Mouse (Mus musculus) thymus, adult 18-20 months (tissue): ENCODE measurements around the gene Hyou1.
"Not testable (repeated sequence)": the region's sequence is repeated elsewhere in the genome, so short reads cannot be mapped to it uniquely, and the experiment has no call there.

Source experiments
- DNase-seq, 2 experiments: peaks; one replicate each; pipeline ENCODE4 v3.0.0; 2022; ENCODE audit warnings: mixed read lengths in 2 of 2

The Hyou1 gene

GRCm38 (mm10) chr9:44352337-44352736, 27.0 kb upstream of the Hyou1 start:
- no peak for DNase-seq

- no peak for DNase-seq
Measured at GRCm38 (mm10) chr9:44353142-44353541, 26.1 kb upstream of the Hyou1 start.

DNA sequence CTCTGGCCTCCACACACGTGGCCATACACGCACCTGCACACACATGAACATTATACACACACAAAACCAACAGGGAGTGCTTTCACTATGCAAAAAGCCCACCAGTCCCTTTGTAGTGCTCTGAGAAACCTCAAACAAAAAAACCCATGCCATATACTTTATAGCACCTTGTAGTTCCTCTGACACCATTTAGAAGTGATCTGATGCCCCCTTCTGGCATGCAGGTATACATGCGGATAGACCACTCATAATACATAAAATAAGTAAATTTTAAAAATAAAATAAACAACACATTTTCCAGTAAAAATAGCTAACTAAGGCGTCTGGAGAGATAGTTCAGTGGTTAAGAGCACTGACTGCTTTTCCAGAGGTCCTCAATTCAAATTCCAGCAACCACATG, 22.1 kb upstream of the Hyou1 start:
- DNase-seq, result no peak

GRCm38 (mm10) chr9:44361190-44361917, 17.9 kb upstream of the Hyou1 start, which contains the start of gene Vps11:
Gene Vps11 (minus strand): TSS chr9:44361670.
- peak; percentile 89 to 93 for DNase-seq

DNA sequence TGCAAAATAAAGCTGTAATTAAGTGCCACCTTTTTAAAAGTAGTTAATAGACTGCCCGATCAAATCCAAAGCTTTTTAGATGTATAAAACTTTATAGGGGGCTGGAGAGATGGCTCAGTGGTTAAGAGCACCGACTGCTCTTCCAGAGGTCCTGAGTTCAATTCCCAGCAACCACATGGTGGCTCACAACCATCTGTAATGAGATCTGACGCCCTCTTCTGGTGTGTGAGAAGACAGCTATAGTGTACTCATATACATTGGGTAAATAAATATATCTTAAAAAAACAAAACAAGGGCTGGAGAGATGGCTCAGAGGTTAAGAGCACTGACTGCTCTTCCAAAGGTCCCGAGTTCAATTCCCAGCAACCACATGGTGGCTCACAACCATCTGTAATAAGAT, 17.4 kb upstream of the Hyou1 start:
- not testable (repeated sequence) for DNase-seq

DNA sequence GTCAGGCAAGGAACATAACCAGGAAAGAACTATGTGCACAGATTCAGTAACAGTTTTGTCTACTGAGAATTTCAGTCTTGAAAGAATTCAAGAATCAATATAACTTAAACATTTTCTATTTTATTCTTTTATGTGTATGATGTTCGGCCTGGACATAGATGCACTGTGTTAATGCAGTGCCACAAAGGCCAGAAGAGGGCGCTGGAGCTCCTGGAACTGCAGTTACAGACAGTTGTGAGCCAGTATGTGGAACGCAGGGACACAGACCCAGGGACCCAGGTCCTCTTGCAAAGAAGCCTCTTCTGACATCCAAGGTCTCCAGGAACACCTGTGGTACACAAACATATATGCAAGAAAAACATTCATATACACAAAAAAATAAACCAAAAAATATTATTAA, 14.8 kb upstream of the Hyou1 start:
- DNase-seq, result no peak

DNA sequence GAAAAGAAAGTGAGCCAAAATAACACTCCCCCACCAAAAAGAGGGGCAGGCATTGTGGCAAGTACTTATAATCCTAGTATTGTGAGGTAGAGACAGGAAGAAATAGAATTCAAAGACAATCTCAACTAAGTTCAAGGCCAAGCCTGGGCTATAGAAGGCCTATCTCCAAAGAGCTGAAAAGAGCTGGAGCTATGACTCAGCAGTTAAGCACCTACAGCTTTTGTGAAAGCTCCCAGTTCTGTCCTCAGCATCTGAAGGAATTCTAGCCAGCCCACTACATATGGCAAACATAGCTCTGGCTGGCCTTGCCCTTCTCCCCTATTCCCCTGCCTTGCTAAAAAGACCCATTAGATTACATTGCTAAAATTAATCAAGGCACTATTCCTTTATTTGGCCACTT, 5.9 kb upstream of the Hyou1 start:
- DNase-seq, result no peak

DNA sequence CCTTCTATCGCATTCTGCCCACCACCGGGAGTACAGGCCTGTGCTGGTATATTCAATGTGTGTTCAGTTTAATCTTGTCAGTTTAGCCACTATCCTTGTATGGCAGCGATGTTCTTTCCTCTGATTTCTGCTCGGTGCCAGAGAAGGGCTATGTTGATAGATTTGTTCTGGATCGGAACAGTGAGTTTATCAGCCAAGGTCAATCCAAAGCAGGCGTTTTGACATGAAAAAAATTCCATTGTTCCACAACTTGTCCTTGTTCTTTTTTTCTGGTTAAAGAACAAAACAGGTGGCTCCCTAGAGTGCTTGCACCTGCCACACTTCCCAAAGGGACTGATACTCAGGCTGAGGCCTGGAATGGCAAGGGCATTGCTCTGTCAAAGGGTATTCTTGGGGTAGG, 3.1 kb upstream of the Hyou1 start:
- DNase-seq, result no peak

DNA sequence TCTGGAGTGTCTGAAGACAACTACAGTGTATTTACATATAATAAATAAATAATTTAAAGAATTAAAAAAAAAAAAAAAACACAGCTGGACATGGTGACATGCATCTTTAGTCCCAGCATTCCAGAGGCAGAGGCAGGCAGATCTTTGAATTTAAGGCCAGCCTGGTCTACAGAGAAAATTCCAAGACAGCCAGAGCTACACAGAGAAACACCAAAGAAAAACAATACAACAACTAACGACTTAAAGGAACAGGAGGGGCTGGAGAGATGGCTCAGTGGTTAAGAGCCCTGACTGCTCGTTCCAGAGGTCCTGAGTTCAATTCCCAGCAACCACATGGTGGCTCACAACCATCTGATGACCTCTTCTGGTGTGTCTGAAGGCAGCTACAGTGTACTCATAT, 2.0 kb upstream of the Hyou1 start:
- not testable (repeated sequence) for DNase-seq

DNA sequence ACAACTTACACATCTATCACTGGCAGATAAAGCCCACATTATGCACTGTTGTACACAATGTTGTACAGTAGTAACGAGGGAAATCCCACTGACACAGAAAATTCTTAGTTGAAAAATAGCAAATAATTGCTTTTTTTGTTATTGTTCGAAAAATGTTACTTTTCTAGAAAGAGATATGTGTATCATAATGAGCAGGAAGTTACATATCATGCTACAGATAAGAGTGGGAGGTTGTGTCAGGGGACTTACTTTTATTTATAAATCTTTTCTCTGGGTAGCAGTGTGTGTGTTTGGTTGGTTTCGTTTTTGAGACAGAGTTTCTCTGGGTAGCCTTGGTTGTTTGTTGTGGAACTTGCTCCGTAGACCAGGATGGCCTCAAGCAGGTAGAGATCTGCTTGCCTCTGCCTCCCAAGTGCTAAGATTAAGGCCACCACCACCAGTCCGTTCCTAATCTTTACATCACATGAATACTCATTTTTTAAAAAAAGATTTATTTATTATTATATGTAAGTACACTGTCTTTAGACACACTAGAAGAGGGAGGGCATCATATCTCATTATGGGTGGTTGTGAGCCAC, 1.0 kb upstream of the Hyou1 start:
- no peak for DNase-seq

DNA sequence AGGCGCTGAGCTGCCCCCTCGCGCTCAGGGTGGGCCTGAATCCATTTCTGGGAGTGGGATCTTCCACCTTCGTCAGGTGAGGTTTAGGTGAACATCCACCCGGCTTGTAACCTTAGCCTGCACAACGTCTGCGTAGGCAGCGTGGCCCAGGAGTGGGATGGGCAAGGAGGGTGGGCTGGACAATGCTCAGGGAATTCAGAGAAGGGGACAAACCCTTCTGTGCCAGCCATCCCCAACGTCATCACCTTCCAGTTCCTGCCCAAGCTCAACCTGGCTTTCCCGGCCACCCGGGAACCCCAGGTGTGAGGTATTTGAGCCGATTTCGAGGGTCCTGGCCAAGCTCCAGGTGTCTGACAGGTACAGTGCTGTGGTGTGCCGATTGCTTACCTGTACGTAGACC, 572 bp downstream of the Hyou1 start:
- DNase-seq, result no peak

DNA sequence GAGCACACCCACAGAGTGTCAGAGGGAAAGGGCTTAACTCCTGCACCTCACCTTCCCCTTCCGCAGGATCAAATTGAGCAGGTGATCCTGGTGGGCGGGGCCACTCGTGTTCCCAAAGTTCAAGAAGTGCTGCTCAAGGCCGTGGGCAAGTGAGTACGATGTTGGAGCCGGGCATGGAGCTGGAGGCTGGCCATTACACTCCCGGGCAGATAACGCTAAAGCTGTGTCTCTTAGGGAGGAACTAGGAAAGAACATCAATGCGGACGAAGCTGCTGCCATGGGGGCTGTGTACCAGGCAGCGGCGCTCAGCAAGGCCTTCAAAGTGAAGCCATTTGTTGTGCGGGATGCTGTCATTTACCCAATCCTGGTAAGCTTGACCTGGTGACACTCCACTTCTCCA, 5.3 kb downstream of the Hyou1 start:
- DNase-seq, result no peak

- DNase-seq, result no peak
Measured at GRCm38 (mm10) chr9:44387221-44387620, 7.9 kb downstream of the Hyou1 start.

GRCm38 (mm10) chr9:44389273-44389672, 10.0 kb downstream of the Hyou1 start:
- peak in 1 of 2 experiments; percentile 15 for DNase-seq

DNA sequence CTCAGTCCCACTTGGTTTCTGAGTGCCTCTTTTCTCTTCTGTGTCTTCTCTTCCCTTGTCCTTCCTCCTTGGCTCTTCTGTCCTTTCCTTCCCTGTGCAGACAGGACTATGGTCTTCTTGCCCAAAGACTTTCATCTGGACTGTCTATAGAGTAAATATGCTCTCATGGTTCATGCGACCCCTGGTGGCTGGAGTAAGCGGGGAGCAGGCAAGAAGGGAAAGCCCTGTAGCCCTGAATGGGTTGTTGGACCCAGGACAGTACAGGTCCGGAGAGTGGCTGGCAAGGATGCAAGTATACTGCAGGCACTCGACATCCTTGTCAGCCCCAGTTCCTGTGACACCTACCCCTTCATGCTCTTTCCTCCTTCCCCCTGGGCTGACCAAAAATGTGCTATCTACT, 12.2 kb downstream of the Hyou1 start:
- no peak for DNase-seq

DNA sequence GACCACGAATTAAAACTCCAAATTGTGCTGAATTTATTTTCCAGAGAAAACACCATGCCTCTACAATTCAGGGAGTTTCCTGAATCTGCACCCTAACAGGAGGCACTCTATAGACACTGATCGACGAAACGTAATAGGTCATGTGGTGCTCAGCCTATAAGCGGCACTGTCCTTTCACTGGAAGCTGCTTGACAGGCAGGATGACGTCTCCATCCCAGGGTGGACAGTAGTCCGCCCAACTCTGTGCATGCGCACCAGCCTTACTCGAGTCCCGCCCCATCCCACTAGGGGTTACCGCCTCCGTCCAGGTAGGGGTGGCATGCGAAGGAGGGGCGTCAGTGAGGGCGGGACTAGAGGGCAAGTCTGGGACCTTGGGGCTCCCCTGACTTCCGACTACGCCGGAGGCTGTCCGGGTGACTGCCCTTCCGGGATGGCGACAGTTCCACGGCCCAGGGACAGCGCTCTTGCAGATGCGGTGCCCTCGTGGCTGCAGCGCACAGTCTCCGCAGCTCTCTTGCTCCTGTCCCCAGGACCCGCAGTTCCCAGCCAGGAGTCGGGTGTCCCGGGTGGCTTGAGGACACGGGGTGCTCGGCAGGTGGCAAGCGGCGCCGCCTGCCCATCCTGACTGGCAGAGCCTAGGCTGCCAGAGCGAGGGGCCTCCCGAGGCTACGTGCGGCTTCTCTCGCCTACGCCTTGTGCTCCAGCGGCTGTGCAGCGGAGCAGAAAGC, 17.6 kb downstream of the Hyou1 start, which contains the start of gene Slc37a4:
Slc37a4 (plus strand) TSS at position 169 of the 728 bp plus-strand sequence.
- peak; percentile 86 to 90 for DNase-seq

DNA sequence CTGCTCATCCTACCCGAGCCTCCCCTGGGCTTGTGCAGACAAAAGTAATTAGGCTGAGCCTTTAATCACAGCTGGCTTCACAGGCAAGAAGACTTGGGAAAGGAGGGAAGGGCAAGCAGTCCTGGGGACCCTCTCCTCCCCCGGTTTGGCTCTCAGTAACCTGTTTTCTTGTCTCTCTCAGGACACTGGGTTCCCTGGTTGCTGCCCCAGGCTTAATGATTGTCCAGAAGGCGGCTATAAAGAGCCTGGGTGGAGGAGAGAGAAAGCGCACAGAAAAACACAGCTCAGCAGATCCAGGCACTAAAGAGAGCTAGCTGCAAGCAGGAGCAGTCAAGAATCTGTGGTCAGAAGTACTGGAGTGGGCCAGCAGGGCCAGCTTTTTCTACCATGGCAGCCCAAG, 18.8 kb downstream of the Hyou1 start:
- DNase-seq, result no peak

DNA sequence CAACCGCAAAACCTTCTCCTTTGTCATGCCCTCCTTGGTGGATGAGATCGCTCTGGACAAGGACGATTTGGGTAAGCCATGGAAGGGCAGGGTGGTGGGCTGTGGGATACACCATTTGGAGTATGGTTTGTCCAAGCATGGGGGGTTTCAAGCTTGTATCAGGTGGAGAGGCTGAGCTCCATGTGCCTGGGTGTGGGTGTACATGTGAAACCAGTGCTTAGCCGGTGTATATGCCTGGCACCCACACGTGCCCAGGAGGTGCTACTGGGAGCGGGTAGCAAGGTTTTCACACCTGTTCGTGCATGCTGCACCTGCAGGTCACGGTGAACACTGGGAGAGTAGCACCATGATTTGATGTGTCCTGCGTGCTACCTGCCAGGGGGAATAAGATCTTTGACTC, 19.3 kb downstream of the Hyou1 start:
- no peak for DNase-seq

GRCm38 (mm10) chr9:44399114-44399794, 20.0 kb downstream of the Hyou1 start:
- DNase-seq, result no peak

- DNase-seq, result no peak
Measured at GRCm38 (mm10) chr9:44399795-44400114, 20.5 kb downstream of the Hyou1 start.

GRCm38 (mm10) chr9:44401081-44401480, 21.8 kb downstream of the Hyou1 start:
- DNase-seq, result no peak

- DNase-seq, result no peak
Measured at GRCm38 (mm10) chr9:44405011-44405410, 25.7 kb downstream of the Hyou1 start.
